ENCODE assay signal across 33 mouse cellular contexts in the genomic region with DNA sequence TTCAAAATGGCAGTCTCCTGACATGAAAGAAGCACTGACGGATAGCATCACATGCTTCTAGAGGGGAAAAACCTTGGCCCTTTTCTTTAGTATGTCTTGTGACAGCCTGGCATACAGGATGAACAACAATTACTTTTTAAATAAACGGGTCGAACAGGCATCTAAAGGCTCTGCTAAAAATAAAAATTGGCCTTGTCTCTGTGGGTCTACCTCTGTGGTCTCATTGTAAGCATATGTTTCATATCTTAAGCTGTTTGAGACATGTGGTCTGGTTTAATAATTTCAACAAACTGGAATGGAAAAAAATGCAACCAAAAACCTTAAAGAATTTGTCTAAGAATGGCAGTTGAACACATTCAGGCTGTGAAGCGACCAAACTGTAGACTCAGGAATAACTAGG. TPM values are rescaled to one million over a fixed set of nuclear protein-coding genes. Genes with fewer than 3 reads are reported as not detected.
A peak's percentile ranks its signal among the peaks of the same experiment; 100 is the strongest.
DNase-seq lines count a peak whose midpoint lies in the region; ATAC-seq and TF ChIP-seq lines count a peak whose summit lies in the region.
"Had no signal": no experiment of that assay in that cellular context is flagged by ENCODE, and none has a peak within 500 bp of the region (broad histone marks: within the 10 kb centered on the region; RNA-seq: fewer than 3 reads in every experiment).

No protein-coding gene starts in this region.

- H3K36me3 ChIP-seq in lung, embryonic 14.5 days (ENCODE audit: insufficient read depth), result no peaks in the 10 kb centered on the region
- H3K36me3 ChIP-seq in embryonic facial prominence, embryonic 15.5 days, result no peaks in the 10 kb centered on the region
- H3K36me3 ChIP-seq: heart, embryonic 12.5 days; hindbrain, embryonic 15.5 days; kidney, embryonic 15.5 days; liver, embryonic 15.5 days; midbrain, embryonic 10.5 days; neural tube, embryonic 13.5 days had no signal

- H3K9me3 ChIP-seq in lung, embryonic 14.5 days (ENCODE audit: low read depth, low read length), result no peaks in the 10 kb centered on the region
- 0 out of 2 replicates have a peak, but pooled peaks cover 2% of the 10 kb centered on the region for H3K9me3 ChIP-seq in embryonic facial prominence, embryonic 15.5 days (replicated peaks)
- H3K9me3 ChIP-seq: hindbrain, embryonic 15.5 days; kidney, embryonic 15.5 days; liver, embryonic 15.5 days; midbrain, embryonic 10.5 days; neural tube, embryonic 13.5 days had no signal

- no peak overlapping the region for H3K27ac ChIP-seq in lung, embryonic 14.5 days (ENCODE audit: low read depth)
- 0 out of 2 replicates have a peak overlapping the region, but pooled peaks have one; percentile 17 for H3K27ac ChIP-seq in embryonic facial prominence, embryonic 15.5 days (replicated peaks)
- H3K27ac ChIP-seq: gastrocnemius, adult 2 months; heart, adult 2 months; hindbrain, embryonic 15.5 days; kidney, embryonic 15.5 days; layer of hippocampus, adult 2 months; left cerebral cortex, adult 2 months; liver, embryonic 15.5 days; midbrain, embryonic 10.5 days; neural tube, embryonic 13.5 days had no signal

- H3K4me2 ChIP-seq in lung, embryonic 14.5 days, result no peak overlapping the region
- no peak overlapping the region for H3K4me2 ChIP-seq in embryonic facial prominence, embryonic 15.5 days (replicated peaks)
- H3K4me2 ChIP-seq: heart, embryonic 12.5 days; hindbrain, embryonic 15.5 days; kidney, embryonic 15.5 days; liver, embryonic 15.5 days; neural tube, embryonic 13.5 days had no signal

- 0 out of 2 replicates have a peak, but pooled peaks have one; percentile 31 for ATAC-seq in lung, embryonic 14.5 days (ENCODE audit: insufficient read depth)
- peak; percentile 65 for ATAC-seq in CD4-positive, CD25-positive, alpha-beta regulatory T cell, adult 4 months
- ATAC-seq in embryonic facial prominence, embryonic 15.5 days (ENCODE audit: insufficient number of reproducible peaks, low FRiP score, low TSS enrichment, low read depth), result no peak; the same call in 1 of the 2 replicates
- no peak for ATAC-seq in monocyte, adult 5-6 weeks (replicated peaks; ENCODE audit: insufficient number of reproducible peaks, low FRiP score, low TSS enrichment, poor library complexity, severe bottlenecking)
- no peak for ATAC-seq in activated CD4-positive, CD25-positive, alpha-beta regulatory T cell, adult 4 months
- ATAC-seq: forebrain, embryonic 16.5 days; inflammation-experienced regulatory T-cells, adult 6 months; midbrain, embryonic 16.5 days had no signal

- H3K4me1 ChIP-seq in lung, embryonic 14.5 days (ENCODE audit: insufficient read depth), result no peaks in the 10 kb centered on the region
- no peaks in the 10 kb centered on the region for H3K4me1 ChIP-seq in embryonic facial prominence, embryonic 15.5 days
- H3K4me1 ChIP-seq: heart, embryonic 12.5 days; hindbrain, embryonic 15.5 days; liver, embryonic 15.5 days; midbrain, embryonic 10.5 days; neural tube, embryonic 13.5 days had no signal

- H3K4me3 ChIP-seq in lung, embryonic 14.5 days (ENCODE audit: low read depth, low read length), result no peak overlapping the region
- H3K4me3 ChIP-seq in embryonic facial prominence, embryonic 15.5 days (replicated peaks), result no peak overlapping the region
- H3K4me3 ChIP-seq: gastrocnemius, adult 2 months; heart, adult 2 months; heart, embryonic 12.5 days; hindbrain, embryonic 15.5 days; kidney, embryonic 15.5 days; layer of hippocampus, adult 2 months; left cerebral cortex, adult 2 months; liver, embryonic 15.5 days; midbrain, embryonic 10.5 days; myocyte; neural tube, embryonic 13.5 days had no signal

- TF ChIP-seq CTCF in lung, embryonic 14.5 days (IDR thresholded peaks at IDR 0.05; ENCODE audit: low read depth), result no peak

- no peak overlapping the region for H3K9ac ChIP-seq in lung, embryonic 14.5 days
- H3K9ac ChIP-seq in embryonic facial prominence, embryonic 15.5 days, result no peak overlapping the region
- H3K9ac ChIP-seq: heart, embryonic 12.5 days; hindbrain, embryonic 15.5 days; kidney, embryonic 15.5 days; liver, embryonic 15.5 days; neural tube, embryonic 13.5 days had no signal

- DNase-seq in lung, embryonic 14.5 days, result peak; percentile 50
- no peak for DNase-seq in lung, postnatal 14 days
- peak; percentile 46 for DNase-seq in naive thymus-derived CD4-positive, alpha-beta T cell, adult 2 months (ENCODE audit: low read depth)
- DNase-seq: adrenal gland, postnatal 25 days; cerebellum, adult 18-20 months; cerebellum, postnatal 10 days; gastrocnemius, adult 2 months; gastrocnemius, postnatal 36 days; heart, adult 2 months; kidney, adult 11 months; kidney, postnatal 36 days had no signal

- H3K27me3 ChIP-seq in lung, embryonic 14.5 days (ENCODE audit: insufficient read depth, low read length), result no peaks in the 10 kb centered on the region
- no peaks in the 10 kb centered on the region for H3K27me3 ChIP-seq in embryonic facial prominence, embryonic 15.5 days
- H3K27me3 ChIP-seq: heart, embryonic 12.5 days; hindbrain, embryonic 15.5 days; kidney, embryonic 15.5 days; liver, embryonic 15.5 days; neural tube, embryonic 13.5 days had no signal

- WGBS in lung, embryonic 14.5 days, result 39% methylated on average over 4 of the region's 4 CpGs
- WGBS in embryonic facial prominence, embryonic 15.5 days, result 22% methylated on average over 4 of the region's 4 CpGs

RNA-seq across cellular contexts. Expression of gene Cd200r3, which starts 27.4 kb away (rescaled TPM):
- 0.26 and 0.72 TPM in 2 replicates for polyA plus RNA-seq in lung, embryonic 14.5 days (2014; fragmentation: Nextera tagmentation; extraction: Ambion mirVana)
- 1 to 10 TPM; 1.4 to 1.8 TPM for polyA plus RNA-seq in CD4-positive, CD25-positive, alpha-beta regulatory T cell, adult 4 months (2017; shearing (Covaris generic))
- 2.8 and 3.3 TPM in 2 replicates for polyA plus RNA-seq in embryonic facial prominence, embryonic 15.5 days (2015; fragmentation: Nextera tagmentation; extraction: Ambion mirVana)
- 8.7 to 73.1 TPM (median 52.5 TPM) in 3 replicates for total RNA-seq in monocyte, adult 5-6 weeks (2017)
- polyA plus RNA-seq in activated CD4-positive, CD25-positive, alpha-beta regulatory T cell, adult 4 months (2017; shearing (Covaris generic)), result 1 to 10 TPM in 1 of 2 experiments, under 1 TPM in 1; 0.57 to 1.1 TPM
- total RNA-seq: adrenal gland, adult 18-20 months; adrenal gland, postnatal 25 days; gastrocnemius, adult 2 months; gastrocnemius, postnatal 36 days; heart, adult 2 months; hematopoietic stem cell, adult 5-6 weeks; layer of hippocampus, adult 2 months; left cerebral cortex, adult 2 months; left cerebral cortex, postnatal 36 days had no signal
- polyA plus RNA-seq: forebrain, embryonic 11.5 days; forebrain, embryonic 16.5 days; heart, adult 2 months; liver, adult 2 months; midbrain, embryonic 10.5 days; midbrain, embryonic 16.5 days; myocyte; neural tube, embryonic 13.5 days; small intestine, adult 2 months had no signal

Comparison
In these comparisons a context has a peak if more than half of its experiments do, and no peak if none do; other contexts are left out.
1. ATAC-seq: peak in lung, embryonic 14.5 days (single experiment) and CD4-positive, CD25-positive, alpha-beta regulatory T cell, adult 4 months (single experiment); none in embryonic facial prominence, embryonic 15.5 days (single experiment), monocyte, adult 5-6 weeks (single experiment) and activated CD4-positive, CD25-positive, alpha-beta regulatory T cell, adult 4 months (single experiment).